Mouse (Mus musculus) midbrain, embryonic 10.5 days (tissue): ENCODE measurements around the gene Scai. TPM values are rescaled to one million over a fixed set of nuclear protein-coding genes. Genes with fewer than 3 reads are reported as not detected.
A peak's percentile ranks its signal among the peaks of the same experiment; 100 is the strongest.
"Not testable (repeated sequence)": the region's sequence is repeated elsewhere in the genome, so short reads cannot be mapped to it uniquely, and the experiment has no call there.

Source experiments
- DNase-seq: peaks from one replicate; pipeline ENCODE4 v3.0.0-alpha.2; 2017; ENCODE audit warnings: low spot score
- H3K27ac ChIP-seq: fragments of 300-500 bp; sonication (generic); replicated peaks from 2 replicates; pipeline ENCODE4 v1.5.1; 2016; ENCODE audit warnings: mild to moderate bottlenecking
- H3K27me3 ChIP-seq: fragments of 300-500 bp; sonication (generic); 2 replicates; pipeline ENCODE4 v1.6.1; 2016; ENCODE audit warnings: low read depth, mild to moderate bottlenecking; ENCODE audit not compliant: poor library complexity, severe bottlenecking
- H3K36me3 ChIP-seq: fragments of 300-500 bp; sonication (generic); 2 replicates; pipeline ENCODE4 v1.6.1; 2016; ENCODE audit warnings: mild to moderate bottlenecking, moderate library complexity
- H3K4me1 ChIP-seq: fragments of 300-500 bp; sonication (generic); 2 replicates; pipeline ENCODE4 v1.6.1; 2016
- H3K4me3 ChIP-seq: fragments of 300-500 bp; sonication (generic); 2 replicates; pipeline ENCODE4 v1.5.1; 2016; ENCODE audit warnings: mild to moderate bottlenecking, moderate library complexity
- H3K9me3 ChIP-seq: fragments of 300-500 bp; sonication (generic); replicated peaks from 2 replicates; pipeline ENCODE4 v1.6.1; 2016; ENCODE audit warnings: mild to moderate bottlenecking
- WGBS: fragments of 180-500 bp; shearing (Covaris S2); methylation state at CpG from one replicate; pipeline ENCODE4 v1.1.7; 2016; 5-methylcytosine and 5-hydroxymethylcytosine counted together
- polyA plus RNA-seq: library from polyadenylated mRNA; unstranded; fragments of >200 nt; fragmentation: Nextera tagmentation; extraction: Ambion mirVana; gene quantifications from 2 replicates; pipeline ENCODE4 v1.2.1, GENCODE M21; 2016

The Scai gene
- polyA plus RNA-seq, result 9.3 and 10.5 TPM in 2 replicates

DNA sequence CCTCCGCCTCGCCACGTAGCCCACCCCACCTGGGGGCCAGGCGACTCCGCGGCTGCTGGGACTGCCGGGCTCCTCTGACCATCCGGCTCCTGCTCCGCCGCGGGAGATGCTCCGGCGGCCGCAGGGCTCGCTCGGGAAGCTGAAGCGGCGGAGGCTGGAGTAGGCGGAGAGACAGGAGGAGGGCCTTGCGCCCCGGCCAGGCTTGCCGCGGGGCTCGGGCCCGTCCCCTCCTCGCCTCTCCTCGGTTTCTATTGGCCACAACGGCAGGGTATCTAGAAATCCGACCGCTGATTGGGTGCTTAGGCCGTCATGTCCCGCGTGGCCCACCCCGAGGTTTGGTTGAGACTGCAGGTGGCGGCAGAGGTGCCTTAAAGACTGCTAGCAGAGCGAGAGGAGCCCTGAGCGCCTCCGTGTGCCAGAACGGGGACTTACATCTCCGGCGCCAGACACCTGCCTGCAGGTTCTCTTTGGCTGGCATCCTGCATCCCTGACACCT, at the start of gene Scai:
Gene Scai, minus strand, starts transcription at position 174 of the 496 bp plus-strand sequence.
- no peaks in the 10 kb centered on the region for H3K27me3 ChIP-seq
- DNase-seq, result peak; percentile 98
- under 1% methylated on average over 41 of the region's 41 CpGs for WGBS
- peak within 1 kb of the TSS; percentile 98 for H3K27ac ChIP-seq
- H3K4me3 ChIP-seq, result peak within 1 kb of the TSS; percentile 95
- peaks cover 20% of the 10 kb centered on the region for H3K36me3 ChIP-seq
- peaks cover 25% of the 10 kb centered on the region for H3K4me1 ChIP-seq
- H3K9me3 ChIP-seq, result no peaks in the 10 kb centered on the region

DNA sequence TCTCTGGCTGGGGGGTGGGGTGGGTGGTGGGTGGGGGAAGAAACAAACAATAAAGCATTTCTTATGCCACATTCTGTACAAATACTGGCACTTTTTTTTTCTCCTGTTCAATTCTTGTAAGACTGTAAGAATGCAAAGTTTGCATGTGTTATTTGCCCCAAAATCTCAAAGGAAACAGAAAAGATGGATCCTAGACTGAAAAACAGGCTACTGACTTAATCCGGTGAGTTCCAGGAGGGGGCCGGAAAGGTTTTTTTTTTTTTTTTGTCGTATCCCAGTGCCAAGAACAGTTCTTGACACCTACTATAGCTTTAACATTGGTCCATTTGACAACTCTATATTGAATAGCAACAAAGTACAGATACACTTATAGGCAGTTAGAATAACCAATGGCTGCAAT, 36.2 kb upstream of the Scai start:
- H3K27ac ChIP-seq, result peak overlapping the region; percentile 92
- no peaks in the 10 kb centered on the region for H3K36me3 ChIP-seq

DNA sequence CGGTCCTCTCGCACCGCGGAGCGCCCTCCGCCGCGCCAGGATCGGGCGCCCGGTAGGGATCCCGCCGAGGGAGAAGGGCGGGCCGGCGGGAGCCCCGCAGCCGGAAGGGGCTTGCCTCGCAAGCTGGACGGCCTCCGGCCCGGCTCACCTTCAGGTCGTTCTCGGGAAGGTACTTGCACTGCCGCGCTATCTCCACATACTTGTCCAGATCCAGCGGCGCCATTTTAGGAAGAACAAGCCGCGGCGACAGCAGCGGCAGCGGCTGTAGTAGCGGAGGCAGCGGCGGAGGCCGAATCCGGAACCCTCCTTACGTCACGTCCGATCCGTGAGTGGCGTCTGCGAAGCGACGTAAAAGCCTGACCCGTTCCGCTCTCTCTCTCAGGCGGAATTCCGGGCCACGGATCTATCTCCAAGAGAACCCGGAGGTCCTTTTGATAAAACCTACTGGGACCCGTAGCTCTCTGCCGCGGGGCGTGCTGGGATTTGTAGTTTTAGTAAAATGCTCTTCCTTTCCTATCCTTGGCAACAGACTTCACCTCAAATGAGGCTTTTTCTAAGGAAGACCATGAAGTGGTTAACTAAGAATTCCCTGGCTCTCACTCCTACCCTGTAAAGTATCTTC, 35.6 kb upstream of the Scai start, which contains the start of gene Ppp6c:
Gene Ppp6c, minus strand, starts transcription at position 433 of the 622 bp plus-strand sequence.
- Histone ChIP-seq H3K4me1 (peaks cover 18% of the 10 kb centered on the region), H3K9me3 (no peaks in the 10 kb centered on the region), H3K36me3 (no peaks in the 10 kb centered on the region), H3K4me3 (peak within 1 kb of the TSS; percentile 80), H3K27ac (peak within 1 kb of the TSS; percentile 92), H3K27me3 (no peaks in the 10 kb centered on the region)
- WGBS, result under 1% methylated on average over 56 of the region's 56 CpGs
- DNase-seq, result peak; percentile 94

More for the DNA sequence above, 36.2 kb upstream of the Scai start:
- 30% methylated on average over 3 of the region's 3 CpGs for WGBS
- Histone ChIP-seq H3K9me3 (no peaks in the 10 kb centered on the region), H3K27me3 (no peaks in the 10 kb centered on the region), H3K4me3 (peak overlapping the region; percentile 80), H3K4me1 (peaks cover 18% of the 10 kb centered on the region)
- no peak for DNase-seq

DNA sequence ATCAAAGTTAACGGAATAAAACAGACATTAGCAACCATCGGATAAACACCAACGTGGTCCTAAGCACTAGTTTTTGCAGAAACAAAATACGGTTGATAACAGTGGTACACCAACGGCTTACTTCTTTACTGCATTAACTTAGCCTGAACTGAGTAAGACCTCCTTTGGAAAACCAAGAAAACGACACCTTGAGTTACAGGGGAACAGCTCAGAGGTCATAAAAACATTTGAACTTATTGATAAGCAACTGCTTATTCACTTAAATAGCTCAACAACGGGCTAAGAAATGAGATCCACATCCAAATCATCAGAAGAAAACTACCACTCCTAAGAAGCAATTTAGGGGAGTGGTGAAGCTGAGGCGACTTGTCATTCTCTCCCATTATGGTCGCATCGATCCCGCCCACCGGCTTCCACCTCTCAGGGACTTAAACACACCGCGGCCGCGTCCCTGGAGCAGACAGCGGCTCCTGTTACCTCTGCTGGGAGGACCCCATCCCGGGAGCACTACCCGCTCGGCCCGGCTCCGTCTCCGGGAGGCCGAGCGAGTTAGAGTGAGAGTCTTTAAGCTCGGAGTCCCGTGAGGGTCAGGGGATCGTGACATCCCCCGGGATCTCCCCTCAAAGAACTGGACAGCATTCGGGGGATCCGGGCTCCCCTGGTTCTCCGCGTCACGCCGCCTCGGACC, 34.9 kb upstream of the Scai start:
- Histone ChIP-seq H3K4me3 (peak overlapping the region; percentile 80), H3K27ac (peak overlapping the region; percentile 92), H3K4me1 (peaks cover 18% of the 10 kb centered on the region)
- H3K36me3 ChIP-seq, H3K27me3 ChIP-seq, H3K9me3 ChIP-seq: not testable (repeated sequence)
- peak; percentile 20 for DNase-seq
- 6% methylated on average over 28 of the region's 36 CpGs for WGBS

DNA sequence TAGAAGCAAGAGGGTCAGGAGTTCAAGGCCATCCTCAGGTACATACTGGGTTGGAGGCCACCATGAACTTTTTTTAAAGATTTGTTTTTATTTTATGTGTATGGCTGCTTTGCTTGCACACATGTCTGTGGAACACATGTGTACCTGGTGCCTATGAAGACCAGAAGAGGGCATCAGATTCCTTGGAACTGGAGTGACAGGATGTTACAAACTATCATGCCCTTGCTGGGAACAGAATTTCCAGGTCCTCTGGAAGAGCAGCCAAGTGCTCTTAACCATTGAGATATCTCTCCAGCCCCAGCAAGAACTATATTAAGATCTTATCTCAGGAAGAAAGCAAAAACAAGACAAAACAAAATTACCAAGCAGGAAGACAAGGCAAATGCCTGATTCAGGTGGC, 34.1 kb upstream of the Scai start:
- Histone ChIP-seq H3K4me1 (peaks cover 18% of the 10 kb centered on the region), H3K27ac (no peak overlapping the region), H3K4me3 (peak overlapping the region; percentile 80), H3K9me3 (no peaks in the 10 kb centered on the region), H3K27me3 (no peaks in the 10 kb centered on the region), H3K36me3 (no peaks in the 10 kb centered on the region)
- DNase-seq, result no peak

DNA sequence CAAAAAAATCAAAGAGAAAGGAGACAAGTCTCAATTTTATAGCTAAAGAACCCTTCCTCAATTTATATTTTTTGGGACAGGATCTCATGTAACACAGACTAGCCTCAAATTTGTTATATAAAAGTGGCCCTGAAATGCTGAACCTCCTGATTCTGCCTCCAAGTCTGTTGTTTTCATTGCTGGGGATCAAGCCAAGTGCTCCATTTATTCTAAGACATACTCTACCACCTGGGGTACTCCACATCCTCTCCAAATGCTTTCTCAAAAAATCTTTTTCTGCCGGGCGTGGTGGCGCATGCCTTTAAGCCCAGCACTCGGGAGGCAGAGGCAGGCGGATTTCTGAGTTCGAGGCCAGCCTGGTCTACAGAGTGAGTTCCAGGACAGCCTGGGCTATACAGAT, 29.5 kb upstream of the Scai start:
- no peak overlapping the region for H3K27ac ChIP-seq
- no peaks in the 10 kb centered on the region for H3K9me3 ChIP-seq
- 0 out of 2 replicates have a peak, but pooled peaks cover 3% of the 10 kb centered on the region for H3K36me3 ChIP-seq
- H3K4me1 ChIP-seq, result peaks cover 15% of the 10 kb centered on the region
- no peak for DNase-seq
- WGBS, result 95% methylated on average over 6 of the region's 6 CpGs
- H3K4me3 ChIP-seq, result no peak overlapping the region
- no peaks in the 10 kb centered on the region for H3K27me3 ChIP-seq

DNA sequence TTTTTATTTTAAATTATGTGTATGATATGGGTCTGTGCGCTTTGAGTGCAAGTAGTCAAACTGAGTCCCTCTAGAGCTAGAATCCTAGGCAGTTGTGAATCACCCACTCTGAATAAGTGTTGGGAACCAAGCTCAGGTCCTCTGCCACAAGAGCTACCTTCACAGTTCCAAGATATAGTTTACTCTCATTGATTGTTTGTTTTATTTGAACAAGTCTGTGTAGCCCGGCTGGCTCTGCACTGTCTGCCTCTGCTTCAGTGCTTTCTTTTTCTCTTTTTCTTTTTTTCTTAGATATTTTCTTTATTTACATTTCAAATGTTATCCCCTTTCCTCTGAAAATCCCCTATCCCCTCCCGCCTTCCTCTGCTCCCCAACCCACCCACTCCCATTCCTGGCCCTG, 28.5 kb upstream of the Scai start:
- H3K27me3 ChIP-seq, result no peaks in the 10 kb centered on the region
- H3K36me3 ChIP-seq, result 0 out of 2 replicates have a peak, but pooled peaks cover 3% of the 10 kb centered on the region
- no peak for DNase-seq
- WGBS, result 93% methylated on average over 3 of the region's 3 CpGs
- H3K4me1 ChIP-seq, result peaks cover 5% of the 10 kb centered on the region
- H3K27ac ChIP-seq, result no peak overlapping the region
- H3K4me3 ChIP-seq, result no peak overlapping the region
- H3K9me3 ChIP-seq, result no peaks in the 10 kb centered on the region

DNA sequence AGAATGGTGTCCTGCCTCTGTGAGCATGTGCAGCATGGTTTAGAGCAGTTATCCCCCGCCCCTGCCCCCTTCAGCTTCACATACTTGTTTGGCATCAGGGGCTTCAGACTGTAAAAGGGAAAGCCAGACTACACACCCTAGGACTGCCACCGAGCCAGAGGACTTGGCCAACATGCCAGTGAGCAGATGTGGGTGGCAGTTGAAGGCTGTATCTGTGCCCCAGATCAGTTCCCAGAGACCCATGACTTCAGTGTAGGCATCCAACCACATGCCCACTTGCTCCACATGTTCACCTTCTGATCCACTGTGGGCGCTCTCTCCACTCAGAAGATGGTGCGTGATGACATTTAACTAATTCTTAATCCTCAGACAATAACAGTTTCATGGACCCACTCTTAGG, 26.6 kb upstream of the Scai start:
- no peaks in the 10 kb centered on the region for H3K9me3 ChIP-seq

DNA sequence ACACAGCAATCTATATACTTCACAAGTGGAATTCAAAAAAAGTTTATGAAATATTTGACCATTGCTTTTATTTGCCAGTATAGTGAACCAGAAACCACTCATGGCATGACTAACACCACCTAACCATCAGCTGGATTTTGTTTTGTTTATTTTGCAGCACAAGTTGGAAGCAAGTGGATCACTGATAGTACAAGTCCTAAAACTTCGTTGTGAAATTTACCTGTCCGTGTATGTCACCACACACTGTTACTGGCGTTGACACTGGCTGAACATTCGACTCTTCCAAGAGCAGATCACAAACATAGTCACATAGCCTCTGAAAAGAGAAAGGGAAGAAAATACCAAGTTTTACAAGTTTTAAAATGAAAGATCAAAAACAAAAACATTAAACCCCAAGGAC, 20.2 kb upstream of the Scai start:
- no peak for DNase-seq
- peaks cover 3% of the 10 kb centered on the region; the same call in 1 of the 2 replicates for H3K4me1 ChIP-seq
- no peaks in the 10 kb centered on the region for H3K27me3 ChIP-seq
- 92% methylated on average over 4 of the region's 4 CpGs for WGBS
- peaks cover 16% of the 10 kb centered on the region for H3K36me3 ChIP-seq
- H3K27ac ChIP-seq, result no peak overlapping the region
- H3K9me3 ChIP-seq, result no peaks in the 10 kb centered on the region
- no peak overlapping the region for H3K4me3 ChIP-seq

More for the DNA sequence above, 26.6 kb upstream of the Scai start:
- no peak overlapping the region for H3K4me3 ChIP-seq
- H3K4me1 ChIP-seq, result peaks cover 3% of the 10 kb centered on the region; the same call in 1 of the 2 replicates
- WGBS, result 93% methylated on average over 4 of the region's 4 CpGs
- H3K36me3 ChIP-seq, result 0 out of 2 replicates have a peak, but pooled peaks cover 3% of the 10 kb centered on the region
- no peak overlapping the region for H3K27ac ChIP-seq
- H3K27me3 ChIP-seq, result no peaks in the 10 kb centered on the region
- DNase-seq, result no peak

DNA sequence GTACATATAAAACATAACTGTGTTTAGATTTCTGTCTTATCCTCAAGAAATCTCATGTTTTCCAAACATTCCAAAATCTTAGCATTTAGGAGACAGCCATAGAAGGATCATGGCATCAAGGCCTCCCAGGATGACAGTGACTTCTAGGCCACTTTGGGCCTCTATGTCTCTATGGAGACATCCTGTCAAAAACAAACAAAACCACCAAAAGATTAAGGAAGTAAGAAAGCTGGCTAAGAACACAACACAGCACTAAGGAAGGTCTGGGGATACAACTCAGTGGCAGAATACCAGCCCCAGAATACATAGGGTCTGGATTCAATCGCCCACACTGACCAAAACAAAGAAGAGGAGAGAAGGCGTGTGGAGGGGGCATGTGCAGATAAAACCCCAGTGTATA, 12.8 kb upstream of the Scai start:
- H3K4me3 ChIP-seq, result no peak overlapping the region
- H3K36me3 ChIP-seq, result peaks cover 69% of the 10 kb centered on the region
- 83% methylated on average over 2 of the region's 2 CpGs for WGBS
- DNase-seq, result no peak
- no peak overlapping the region for H3K27ac ChIP-seq
- H3K9me3 ChIP-seq, result no peaks in the 10 kb centered on the region
- H3K4me1 ChIP-seq, result no peaks in the 10 kb centered on the region
- H3K27me3 ChIP-seq, result no peaks in the 10 kb centered on the region

DNA sequence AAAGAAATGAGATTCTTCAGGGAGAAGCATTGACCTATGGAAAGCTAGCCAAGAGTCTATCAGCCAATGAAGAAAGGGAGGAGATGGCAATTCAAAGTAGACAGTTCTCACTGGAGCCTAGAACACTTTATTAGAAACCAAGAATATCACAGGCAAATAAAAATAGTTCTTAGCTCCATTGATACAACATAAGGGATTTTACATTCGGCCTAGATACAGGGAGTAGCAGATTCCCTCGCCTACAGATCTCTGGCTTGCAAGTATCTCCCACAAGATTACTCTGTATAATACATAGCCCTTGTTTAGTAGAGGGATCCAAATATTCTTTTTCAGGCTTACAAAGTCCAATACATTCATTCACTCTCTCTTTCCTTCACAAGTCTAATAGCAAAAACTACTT, 4.3 kb upstream of the Scai start:
- WGBS, result 91% methylated on average over 2 of the region's 2 CpGs
- Histone ChIP-seq H3K4me1 (peaks cover 9% of the 10 kb centered on the region), H3K27me3 (no peaks in the 10 kb centered on the region), H3K36me3 (peaks cover 32% of the 10 kb centered on the region), H3K27ac (no peak overlapping the region), H3K4me3 (no peak overlapping the region), H3K9me3 (no peaks in the 10 kb centered on the region)
- no peak for DNase-seq

DNA sequence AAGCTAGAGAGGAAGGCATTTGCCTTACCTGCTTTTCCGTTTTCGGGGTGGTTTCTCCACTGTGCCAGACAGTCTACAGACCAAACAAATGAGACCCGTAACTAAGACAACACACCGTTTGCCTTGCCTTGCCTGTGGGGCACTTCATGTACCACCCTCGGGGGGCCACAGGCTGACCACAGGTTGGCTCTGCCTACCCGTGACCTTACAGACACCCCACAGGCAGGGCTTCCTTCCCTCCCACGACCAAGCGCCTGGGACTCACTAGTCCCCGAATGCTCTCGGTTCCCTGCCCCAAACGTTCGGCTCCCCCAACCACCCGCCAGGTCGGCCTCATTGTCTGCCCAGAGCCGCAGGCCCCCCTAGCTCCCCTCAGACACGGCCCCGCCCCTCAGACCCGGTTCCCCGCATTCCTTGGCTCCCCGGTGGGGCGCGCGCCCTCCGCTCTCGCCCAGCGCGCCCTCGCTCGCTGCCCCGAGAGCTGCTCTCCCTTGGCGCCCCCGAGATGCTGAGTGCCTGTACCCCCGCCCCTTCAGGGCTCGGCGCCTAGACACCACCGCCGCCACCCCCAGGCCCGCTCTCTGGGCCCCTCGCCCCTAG, 473 bp downstream of the Scai start:
- Histone ChIP-seq H3K36me3 (peaks cover 20% of the 10 kb centered on the region), H3K27me3 (no peaks in the 10 kb centered on the region), H3K9me3 (no peaks in the 10 kb centered on the region), H3K4me3 (peak overlapping the region; percentile 95), H3K27ac (peak overlapping the region; percentile 98), H3K4me1 (peaks cover 25% of the 10 kb centered on the region)
- no peak for DNase-seq
- WGBS, result under 1% methylated on average over 39 of the region's 39 CpGs

DNA sequence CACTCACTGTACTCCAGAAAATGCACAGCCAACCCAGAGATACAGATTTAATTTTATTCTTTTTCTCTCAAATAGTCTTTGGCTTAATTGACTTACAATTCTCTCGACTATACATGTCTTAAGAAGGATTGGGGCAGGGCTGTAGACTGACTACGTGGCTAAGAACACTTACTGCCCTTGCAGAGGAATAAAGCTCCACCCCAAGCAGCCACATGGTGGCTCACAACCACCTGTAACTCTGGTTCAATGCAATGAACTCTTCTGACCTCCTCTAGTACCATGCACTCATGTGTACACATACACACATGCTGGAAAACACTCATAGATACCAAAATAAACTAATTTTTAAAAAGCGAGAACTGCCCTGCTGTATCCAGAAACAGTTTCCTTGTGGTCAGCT, 4.6 kb downstream of the Scai start:
- 77% methylated on average over 3 of the region's 3 CpGs for WGBS
- H3K27ac ChIP-seq, result no peak overlapping the region
- no peak overlapping the region for H3K4me3 ChIP-seq
- H3K27me3 ChIP-seq, result no peaks in the 10 kb centered on the region
- peaks cover 45% of the 10 kb centered on the region for H3K36me3 ChIP-seq
- no peaks in the 10 kb centered on the region for H3K9me3 ChIP-seq
- no peak for DNase-seq
- H3K4me1 ChIP-seq, result peaks cover 23% of the 10 kb centered on the region
